10 mouse cellular contexts compared by ENCODE assay signal in the genomic region with DNA sequence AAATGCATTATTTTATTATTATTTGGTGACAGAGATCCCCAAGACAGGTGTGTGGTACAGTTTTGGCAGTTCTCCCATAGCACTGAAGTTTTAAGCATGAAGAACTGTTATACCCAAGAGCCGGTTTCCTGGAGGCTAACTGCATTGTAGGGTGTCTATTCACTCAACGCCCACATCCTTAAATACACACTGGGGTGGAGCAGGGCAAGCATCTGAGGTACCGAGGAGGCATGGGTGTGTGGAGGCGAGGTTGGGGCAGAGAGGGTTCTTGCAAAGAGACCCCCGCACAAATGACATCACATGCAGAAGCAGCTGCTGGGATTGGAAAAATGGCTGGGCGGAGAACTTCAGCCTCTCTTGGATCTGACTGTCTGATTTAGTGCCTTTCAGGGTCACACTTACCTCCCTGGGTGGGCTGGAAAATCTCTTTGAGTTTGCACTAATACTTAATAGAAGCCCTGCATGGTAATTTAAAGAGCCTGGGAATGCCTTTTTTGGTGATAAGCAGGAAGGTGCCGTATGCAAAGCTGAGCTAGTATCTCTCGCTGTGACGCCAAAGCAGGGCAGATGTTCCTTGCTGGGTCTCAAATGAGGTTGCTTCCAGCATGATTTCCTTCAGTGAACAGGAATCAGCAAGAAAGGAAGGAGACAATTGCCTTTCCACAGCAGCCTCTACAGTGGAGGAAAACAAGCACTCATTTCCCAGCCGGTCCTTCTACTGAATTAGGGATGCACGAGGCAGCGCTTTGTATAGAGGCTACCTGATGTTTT. TPM values are rescaled to one million over a fixed set of nuclear protein-coding genes. Genes with fewer than 3 reads are reported as not detected.
A peak's percentile ranks its signal among the peaks of the same experiment; 100 is the strongest.
DNase-seq lines count a peak whose midpoint lies in the region; ATAC-seq lines count a peak whose summit lies in the region.
"Had no signal": no experiment of that assay in that cellular context is flagged by ENCODE, and none has a peak within 500 bp of the region (broad histone marks: within the 10 kb centered on the region; RNA-seq: fewer than 3 reads in every experiment).

No protein-coding gene starts in this region.

- peak overlapping the region; percentile 62 for H3K9ac ChIP-seq in midbrain, embryonic 16.5 days (ENCODE audit: low read depth, low read length)

- no peaks in the 10 kb centered on the region for H3K27me3 ChIP-seq in midbrain, embryonic 16.5 days (ENCODE audit: control insufficient read depth, insufficient read depth, low read depth, low read length)

- H3K4me2 ChIP-seq in midbrain, embryonic 16.5 days (ENCODE audit: low read length) = peak overlapping the region; percentile 50

- peak; percentile 64 for ATAC-seq in frontal cortex, adult (ENCODE audit: low TSS enrichment)
- peak; percentile 75 for ATAC-seq in midbrain, embryonic 16.5 days

- H3K4me3 ChIP-seq in midbrain, embryonic 16.5 days (ENCODE audit: low read depth, low read length) = peak overlapping the region; percentile 7
- H3K4me3 ChIP-seq: erythroblast, embryonic 14.5 days had no signal

- peak overlapping the region; percentile 68 for H3K27ac ChIP-seq in midbrain, embryonic 16.5 days (ENCODE audit: low read length)

- intact Hi-C loops in left cerebral cortex, postnatal 4 days (cut with DNase I) = no loop called here

- 10% methylated on average over 12 of the region's 12 CpGs for whole genome bisulfite sequencing in midbrain, embryonic 16.5 days

- no peaks in the 10 kb centered on the region for H3K9me3 ChIP-seq in midbrain, embryonic 16.5 days (replicated peaks; ENCODE audit: control insufficient read depth, low read length, poor library complexity, severe bottlenecking)

- H3K36me3 ChIP-seq in midbrain, embryonic 16.5 days (ENCODE audit: control insufficient read depth, insufficient read depth, low read length) = no peaks in the 10 kb centered on the region

- H3K4me1 ChIP-seq in midbrain, embryonic 16.5 days (ENCODE audit: control insufficient read depth, insufficient read depth, low read length) = peaks cover 4% of the 10 kb centered on the region; the same call in 1 of the 2 replicates

- no peak for DNase-seq in frontal cortex, postnatal 10 days (ENCODE audit: low spot score in 2 of 2)
- DNase-seq in spleen, postnatal 36 days (ENCODE audit: low spot score in 2 of 2) = peak; percentile 44 to 55
- no peak for DNase-seq in spleen, postnatal 4 days (ENCODE audit: low spot score in 2 of 2)
- peak; percentile 39 for DNase-seq in thymus, postnatal 4 days
- no peak for DNase-seq in right cerebral cortex, adult 18-20 months
- no peak for DNase-seq in left cerebral cortex, postnatal 4 days
- DNase-seq: cerebellum, adult 11-12 months had no signal

RNA-seq across cellular contexts. Expression of a gene that starts 53.9 kb away (rescaled TPM):
- 30.6 and 31.7 TPM in 2 replicates for polyA plus RNA-seq in midbrain, embryonic 16.5 days (2015; fragmentation: Nextera tagmentation; extraction: Ambion mirVana)
- total RNA-seq in left cerebral cortex, postnatal 4 days (2021) = 10 to 100 TPM; 16.7 to 19.7 TPM

Comparison
In these comparisons a context has a peak if more than half of its experiments do, and no peak if none do; other contexts are left out.
1. DNase-seq: peak in spleen, postnatal 36 days (2 of 2) and thymus, postnatal 4 days (single experiment); none in frontal cortex, postnatal 10 days (0 of 2), spleen, postnatal 4 days (0 of 2), right cerebral cortex, adult 18-20 months (single experiment) and left cerebral cortex, postnatal 4 days (single experiment).